Mouse (Mus musculus) forebrain, embryonic 13.5 days (tissue): ENCODE results near the gene Mon2. TPM values are rescaled to one million over a fixed set of nuclear protein-coding genes. Genes with fewer than 3 reads are reported as not detected.

Experiments
- ATAC-seq: fragments of 200-750 bp; cut with Nextera tagmentation; 2 replicates; pipeline ENCODE4 v1.8.0; 2017
- H3K27ac ChIP-seq: fragments of 300-500 bp; sonication (generic); 2 replicates; pipeline ENCODE4 v1.5.1; 2015; ENCODE audit warnings: inconsistent platforms, mild to moderate bottlenecking, moderate library complexity
- H3K27me3 ChIP-seq: fragments of 300-500 bp; sonication (generic); 2 replicates; pipeline ENCODE4 v1.6.1; 2015; ENCODE audit warnings: mild to moderate bottlenecking, inconsistent platforms
- H3K36me3 ChIP-seq: fragments of 300-500 bp; sonication (generic); 2 replicates; pipeline ENCODE4 v1.6.1; 2015; ENCODE audit warnings: mild to moderate bottlenecking, inconsistent platforms; ENCODE audit not compliant: poor library complexity, severe bottlenecking
- H3K4me1 ChIP-seq: fragments of 300-500 bp; sonication (generic); 2 replicates; pipeline ENCODE4 v1.6.1; 2015; ENCODE audit warnings: inconsistent platforms
- H3K4me2 ChIP-seq: fragments of 300-500 bp; sonication (generic); 2 replicates; pipeline ENCODE4 v1.6.1; 2015; ENCODE audit warnings: inconsistent platforms, mild to moderate bottlenecking, moderate library complexity
- H3K4me3 ChIP-seq: fragments of 300-500 bp; sonication (generic); 2 replicates; pipeline ENCODE4 v1.5.1; 2015; ENCODE audit warnings: mild to moderate bottlenecking, inconsistent platforms
- H3K9ac ChIP-seq: fragments of 300-500 bp; sonication (generic); 2 replicates; pipeline ENCODE4 v1.6.1; 2015; ENCODE audit warnings: mild to moderate bottlenecking, inconsistent platforms
- H3K9me3 ChIP-seq: fragments of 300-500 bp; sonication (generic); replicated peaks from 2 replicates; pipeline ENCODE4 v1.6.1; 2016; ENCODE audit warnings: inconsistent platforms
- WGBS: fragments of 180-500 bp; shearing (Covaris S2); methylation state at CpG from one replicate; pipeline ENCODE4 v1.1.7; 2015; 5-methylcytosine and 5-hydroxymethylcytosine counted together
- polyA plus RNA-seq: library from polyadenylated mRNA; unstranded; fragments of >200 nt; fragmentation: Nextera tagmentation; extraction: Ambion mirVana; gene quantifications from 2 replicates; pipeline ENCODE4 v1.2.1, GENCODE M21; 2015

The Mon2 gene
- polyA plus RNA-seq, 1 experiment from 2014 or later = 24.7 TPM

- Histone ChIP-seq H3K4me1 (no peaks in the 10 kb centered on the region), H3K4me2 (no peak overlapping the region), H3K4me3 (no peak overlapping the region), H3K27me3 (no peaks in the 10 kb centered on the region), H3K27ac (no peak overlapping the region), H3K9ac (no peak overlapping the region), H3K9me3 (no peaks in the 10 kb centered on the region), H3K36me3 (peaks cover 52% of the 10 kb centered on the region)
- ATAC-seq = peak; percentile 75
- WGBS = 92% methylated on average over 20 of the region's 20 CpGs
Observed at GRCm38 (mm10) chr10:123005237-123006185, 70.8 kb downstream of the Mon2 start.

- H3K36me3 ChIP-seq = peaks cover 46% of the 10 kb centered on the region
- no peak overlapping the region for H3K4me3 ChIP-seq
Observed at GRCm38 (mm10) chr10:123004475-123005236, 71.6 kb downstream of the Mon2 start.

DNA sequence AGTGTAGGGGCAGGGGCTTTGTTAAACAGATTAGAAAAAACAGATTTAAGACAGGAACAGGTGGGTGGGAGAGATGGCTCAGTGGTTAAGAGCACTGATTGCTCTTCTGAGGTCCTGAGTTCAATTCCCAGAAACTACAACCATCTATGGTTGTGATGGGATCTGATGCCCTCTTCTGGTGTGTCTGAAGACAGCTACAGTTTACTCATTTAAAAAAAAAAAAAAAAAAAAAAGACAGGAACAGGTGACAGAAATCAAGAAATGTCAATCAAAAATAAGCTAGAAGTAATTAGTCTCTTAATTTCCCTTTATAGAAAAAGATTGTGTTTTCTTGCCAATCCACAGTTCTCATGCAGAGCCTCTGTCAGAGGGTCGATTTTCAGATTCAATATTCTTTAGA is 74.3 kb downstream of the Mon2 start:
- peaks cover 57% of the 10 kb centered on the region for H3K36me3 ChIP-seq
- H3K4me2 ChIP-seq = no peak overlapping the region

More at GRCm38 (mm10) chr10:123004475-123005236, 71.6 kb downstream of the Mon2 start:
- Histone ChIP-seq H3K9me3 (no peaks in the 10 kb centered on the region), H3K27ac (no peak overlapping the region), H3K27me3 (no peaks in the 10 kb centered on the region), H3K4me1 (no peaks in the 10 kb centered on the region), H3K4me2 (no peak overlapping the region), H3K9ac (0 out of 2 replicates have a peak overlapping the region, but pooled peaks have one; percentile 5)
- 82% methylated on average over 15 of the region's 15 CpGs for WGBS
- ATAC-seq = peak; percentile 46

GRCm38 (mm10) chr10:123001363-123001762 is 74.9 kb downstream of the Mon2 start:
- no peak overlapping the region for H3K4me3 ChIP-seq
- no peaks in the 10 kb centered on the region for H3K9me3 ChIP-seq
- H3K9ac ChIP-seq = no peak overlapping the region
- WGBS = 91% methylated on average over 3 of the region's 3 CpGs
- peaks cover 60% of the 10 kb centered on the region for H3K36me3 ChIP-seq
- no peaks in the 10 kb centered on the region for H3K4me1 ChIP-seq
- ATAC-seq = no peak
- no peaks in the 10 kb centered on the region for H3K27me3 ChIP-seq
- H3K4me2 ChIP-seq = no peak overlapping the region
- H3K27ac ChIP-seq = no peak overlapping the region

More for the DNA sequence above, 74.3 kb downstream of the Mon2 start:
- ATAC-seq = no peak
- Histone ChIP-seq H3K4me3 (no peak overlapping the region), H3K27ac (no peak overlapping the region), H3K4me1 (no peaks in the 10 kb centered on the region), H3K9ac (no peak overlapping the region), H3K27me3 (no peaks in the 10 kb centered on the region), H3K9me3 (no peaks in the 10 kb centered on the region)
- 72% methylated on average over 1 of the region's 1 CpGs for WGBS

DNA sequence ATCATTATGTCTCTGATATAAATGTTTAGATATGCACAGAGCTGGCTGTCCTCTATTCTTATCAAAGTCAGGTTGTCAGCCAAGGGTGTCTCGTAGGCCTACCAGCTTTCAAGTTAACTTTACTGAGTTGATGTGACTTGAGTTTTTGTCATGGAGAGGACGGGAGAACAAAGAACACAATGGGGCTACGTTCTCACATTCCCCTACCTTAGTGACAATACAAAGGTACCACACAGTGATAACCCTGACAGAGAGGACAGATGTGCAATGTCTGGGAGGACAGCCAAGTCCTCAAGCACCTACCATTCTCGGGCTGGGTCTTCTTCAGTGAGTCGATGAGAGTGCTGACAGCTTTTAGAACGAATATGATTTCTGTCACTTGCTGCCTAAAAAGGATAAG is 76.9 kb downstream of the Mon2 start:
- no peaks in the 10 kb centered on the region for H3K9me3 ChIP-seq
- no peak overlapping the region for H3K27ac ChIP-seq
- H3K4me3 ChIP-seq = no peak overlapping the region
- peaks cover 69% of the 10 kb centered on the region for H3K36me3 ChIP-seq
- no peaks in the 10 kb centered on the region for H3K27me3 ChIP-seq
- 70% methylated on average over 6 of the region's 6 CpGs for WGBS
- H3K4me2 ChIP-seq = no peak overlapping the region
- no peak for ATAC-seq
- H3K9ac ChIP-seq = no peak overlapping the region
- H3K4me1 ChIP-seq = no peaks in the 10 kb centered on the region

DNA sequence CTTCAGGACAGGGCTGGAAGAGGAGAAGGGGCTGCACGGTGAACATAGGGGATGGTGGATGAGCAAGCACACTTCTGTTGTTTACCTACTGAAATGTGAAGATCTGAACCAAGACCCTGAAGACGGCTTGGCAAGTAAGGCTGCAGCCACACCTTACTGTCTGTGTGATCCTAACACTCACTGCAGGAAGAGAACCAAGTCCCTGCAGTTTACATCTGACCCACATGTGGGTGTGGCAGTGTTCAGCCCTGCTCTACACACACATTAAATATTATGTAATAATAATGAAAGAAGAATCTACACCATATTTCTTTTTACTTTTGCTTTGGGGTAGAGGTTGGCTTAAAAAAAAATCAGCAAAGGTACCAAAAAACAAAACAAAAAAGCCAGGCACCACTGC is 78.5 kb downstream of the Mon2 start:
- H3K4me1 ChIP-seq = no peaks in the 10 kb centered on the region
- H3K9me3 ChIP-seq = no peaks in the 10 kb centered on the region
- peaks cover 59% of the 10 kb centered on the region for H3K36me3 ChIP-seq
- WGBS = 93% methylated on average over 2 of the region's 2 CpGs
- no peak overlapping the region for H3K27ac ChIP-seq
- H3K4me3 ChIP-seq = no peak overlapping the region
- no peak overlapping the region for H3K4me2 ChIP-seq
- no peaks in the 10 kb centered on the region for H3K27me3 ChIP-seq
- no peak for ATAC-seq
- H3K9ac ChIP-seq = no peak overlapping the region

DNA sequence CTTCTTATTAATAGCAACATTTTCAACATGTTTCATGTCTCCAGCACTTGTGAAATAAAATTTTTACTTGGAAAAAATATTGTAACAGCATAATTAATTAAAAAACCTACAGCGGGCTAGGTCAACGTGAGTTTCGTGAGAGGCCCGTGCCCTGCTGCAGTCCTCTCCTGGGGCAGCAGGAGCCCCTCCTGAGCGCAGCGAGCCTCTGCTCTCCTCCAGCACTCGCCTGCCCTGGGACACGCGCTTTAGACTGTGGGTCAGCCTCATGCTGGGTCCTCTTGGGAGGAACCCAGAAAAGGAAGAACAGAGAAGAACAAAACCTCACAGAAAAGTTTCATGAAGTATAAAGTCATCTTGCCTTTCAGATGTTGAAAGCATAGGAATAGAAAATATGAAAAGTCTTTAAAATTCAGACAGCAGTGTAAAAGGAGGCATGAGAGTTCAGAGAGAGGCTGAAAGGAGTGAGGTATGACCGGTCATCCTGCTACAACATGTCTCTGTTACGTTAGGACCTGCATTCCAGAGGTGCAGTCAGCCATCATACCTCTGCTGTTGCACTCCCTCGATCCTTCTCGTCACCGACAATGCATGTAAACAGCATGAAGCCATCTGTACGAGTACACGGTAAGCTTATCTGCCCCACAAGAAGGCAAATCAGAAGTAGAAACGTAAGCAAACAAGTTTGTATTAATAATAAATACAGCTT is 81.8 kb downstream of the Mon2 start:
- H3K27me3 ChIP-seq = no peaks in the 10 kb centered on the region
- H3K9ac ChIP-seq = no peak overlapping the region
- 60% methylated on average over 17 of the region's 17 CpGs for WGBS
- H3K27ac ChIP-seq = no peak overlapping the region
- no peak overlapping the region for H3K4me2 ChIP-seq
- no peak for ATAC-seq
- no peaks in the 10 kb centered on the region for H3K4me1 ChIP-seq
- H3K9me3 ChIP-seq = no peaks in the 10 kb centered on the region
- H3K36me3 ChIP-seq = peaks cover 63% of the 10 kb centered on the region
- H3K4me3 ChIP-seq = no peak overlapping the region

DNA sequence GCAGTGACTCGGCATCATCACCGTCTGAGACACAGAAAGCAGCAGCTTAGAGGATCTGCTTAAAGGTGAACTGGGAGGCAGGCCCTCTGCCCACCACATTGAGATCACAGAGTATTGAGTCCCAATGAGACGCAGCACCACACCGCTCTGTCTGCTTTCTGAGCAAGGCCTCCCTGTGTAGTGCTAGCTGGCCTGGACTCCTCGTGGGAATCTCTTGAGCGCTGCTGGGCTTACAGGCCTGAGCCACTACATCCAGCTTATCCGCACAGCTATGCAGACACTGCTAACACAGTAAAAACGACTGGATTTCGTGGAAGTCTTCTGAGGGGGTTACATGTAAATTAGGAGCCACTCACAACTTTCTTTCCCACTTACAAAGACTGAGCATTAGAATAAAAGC is 84.7 kb downstream of the Mon2 start:
- WGBS = 89% methylated on average over 9 of the region's 9 CpGs
- no peak for ATAC-seq
- H3K9me3 ChIP-seq = no peaks in the 10 kb centered on the region
- no peaks in the 10 kb centered on the region for H3K27me3 ChIP-seq
- no peak overlapping the region for H3K4me3 ChIP-seq
- no peak overlapping the region for H3K9ac ChIP-seq
- no peak overlapping the region for H3K4me2 ChIP-seq
- peaks cover 13% of the 10 kb centered on the region for H3K4me1 ChIP-seq
- H3K36me3 ChIP-seq = peaks cover 33% of the 10 kb centered on the region
- H3K27ac ChIP-seq = 0 out of 2 replicates have a peak overlapping the region, but pooled peaks have one; percentile 2

GRCm38 (mm10) chr10:122991053-122991452 is 85.3 kb downstream of the Mon2 start:
- Histone ChIP-seq H3K4me3 (no peak overlapping the region), H3K27me3 (no peaks in the 10 kb centered on the region), H3K4me2 (no peak overlapping the region), H3K27ac (no peak overlapping the region), H3K4me1 (peaks cover 15% of the 10 kb centered on the region), H3K9ac (no peak overlapping the region), H3K36me3 (peaks cover 28% of the 10 kb centered on the region), H3K9me3 (no peaks in the 10 kb centered on the region)
- no peak for ATAC-seq
- 90% methylated on average over 9 of the region's 9 CpGs for WGBS

GRCm38 (mm10) chr10:122990606-122991005 is 85.7 kb downstream of the Mon2 start:
- peaks cover 24% of the 10 kb centered on the region for H3K36me3 ChIP-seq
- no peaks in the 10 kb centered on the region for H3K27me3 ChIP-seq
- H3K9me3 ChIP-seq = no peaks in the 10 kb centered on the region
- H3K27ac ChIP-seq = no peak overlapping the region
- H3K4me2 ChIP-seq = no peak overlapping the region
- 94% methylated on average over 6 of the region's 6 CpGs for WGBS
- no peak overlapping the region for H3K9ac ChIP-seq
- peaks cover 15% of the 10 kb centered on the region for H3K4me1 ChIP-seq
- no peak for ATAC-seq
- no peak overlapping the region for H3K4me3 ChIP-seq

DNA sequence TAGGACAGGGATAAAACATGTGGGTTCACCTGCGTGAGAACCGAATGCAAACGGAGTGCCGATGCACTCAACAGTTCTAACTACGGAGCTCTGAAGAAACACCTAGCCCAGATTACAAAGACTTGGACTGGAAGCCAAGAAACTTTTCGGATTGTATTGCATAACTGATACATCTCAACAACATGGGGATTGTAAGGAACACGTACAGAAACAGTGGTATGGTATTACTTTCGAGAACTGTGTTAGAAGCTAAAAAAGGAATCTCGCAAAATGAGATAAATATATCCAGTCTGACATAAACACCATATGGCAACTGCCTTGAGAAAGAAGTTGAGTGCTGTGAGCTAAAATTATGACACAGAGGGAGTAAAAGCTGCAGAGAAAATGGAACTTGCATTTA is 86.4 kb downstream of the Mon2 start:
- Histone ChIP-seq H3K9ac (no peak overlapping the region), H3K4me3 (no peak overlapping the region), H3K4me1 (peaks cover 15% of the 10 kb centered on the region), H3K36me3 (peaks cover 19% of the 10 kb centered on the region), H3K27ac (no peak overlapping the region), H3K27me3 (no peaks in the 10 kb centered on the region), H3K4me2 (no peak overlapping the region), H3K9me3 (no peaks in the 10 kb centered on the region)
- no peak for ATAC-seq
- 93% methylated on average over 9 of the region's 9 CpGs for whole genome bisulfite sequencing

DNA sequence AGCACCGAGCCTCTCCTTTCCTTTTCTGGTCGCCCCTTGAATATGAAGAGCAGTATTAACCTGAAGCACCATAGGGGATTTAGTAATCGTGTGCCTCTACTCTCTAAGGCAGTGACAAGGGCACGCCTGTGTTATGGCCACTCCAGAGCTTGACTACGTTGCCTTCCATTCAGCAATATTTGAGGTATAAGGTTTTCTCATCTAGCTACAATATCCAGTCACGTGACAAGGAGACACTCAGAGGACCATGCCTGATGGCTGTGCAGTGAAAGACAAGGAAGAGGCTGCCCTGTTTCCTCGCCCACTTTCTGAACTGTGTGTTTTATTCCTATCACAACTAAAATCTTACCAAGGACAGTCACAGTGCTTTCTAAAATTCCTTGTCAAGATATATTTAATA is 87.9 kb downstream of the Mon2 start:
- Histone ChIP-seq H3K4me3 (no peak overlapping the region), H3K27me3 (no peaks in the 10 kb centered on the region)

More for the DNA sequence above, 87.9 kb downstream of the Mon2 start:
- H3K27ac ChIP-seq = no peak overlapping the region
- no peak overlapping the region for H3K9ac ChIP-seq
- WGBS = 87% methylated on average over 7 of the region's 7 CpGs
- H3K4me2 ChIP-seq = no peak overlapping the region
- H3K4me1 ChIP-seq = peaks cover 22% of the 10 kb centered on the region
- no peak for ATAC-seq
- H3K36me3 ChIP-seq = peaks cover 9% of the 10 kb centered on the region
- H3K9me3 ChIP-seq = no peaks in the 10 kb centered on the region
